Mouse (Mus musculus): ENCODE data around the gene Ivd. TPM values are rescaled to one million over a fixed set of nuclear protein-coding genes. Genes with fewer than 3 reads are reported as not detected.
A peak's percentile ranks its signal among the peaks of the same experiment; 100 is the strongest.

Gene Ivd
- total RNA-seq, 2 experiments from 2014 or later: 58.2 to 73.7 TPM

DNA sequence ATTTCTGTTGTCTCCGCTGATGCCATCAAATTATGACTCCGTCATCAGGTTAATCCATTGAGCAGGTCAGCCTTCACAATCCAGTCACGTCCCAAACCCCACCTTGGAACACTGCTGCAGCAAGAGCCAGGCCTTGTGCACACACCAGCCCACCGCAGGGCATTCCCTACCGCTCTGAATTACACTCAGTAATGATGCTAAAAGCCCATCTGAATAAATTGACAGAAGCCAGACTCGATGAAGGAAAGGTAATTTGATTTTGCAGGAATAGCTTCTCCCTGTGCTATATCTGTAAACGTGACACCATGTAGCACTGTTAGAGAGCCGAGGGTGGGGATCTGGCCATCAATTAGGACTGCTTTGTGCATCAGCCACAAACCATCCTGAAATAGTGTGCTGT, 13.6 kb downstream of the Ivd start:
- intact Hi-C loops (cut with DNase I): loop anchor here (10.0 kb wide), 1 partner anchor 391 kb away; no protein-coding TSS in a partner anchor
- no peak for DNase-seq (ENCODE audit: low spot score in 2 of 2)

DNA sequence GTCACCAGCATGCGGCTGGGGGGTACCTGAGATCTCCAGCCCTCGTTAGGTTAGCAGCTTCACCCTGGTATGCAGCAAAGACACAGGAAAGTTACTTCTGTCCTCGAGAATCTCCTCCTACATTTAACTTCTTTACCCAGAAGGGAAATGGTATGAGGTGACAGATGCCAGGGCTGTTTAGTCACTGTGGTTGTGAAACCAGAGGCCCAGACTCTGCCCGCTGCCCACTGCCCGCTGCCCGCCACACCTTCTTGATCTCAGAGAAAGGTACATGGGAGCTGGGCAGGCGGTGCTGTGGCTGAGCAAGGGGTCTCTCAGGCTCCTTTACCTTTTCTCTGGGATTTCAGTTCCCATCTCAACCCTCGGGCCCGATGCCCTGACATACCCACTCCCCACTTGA, 14.7 kb downstream of the Ivd start:
- DNase-seq (ENCODE audit: low spot score in 2 of 2): no peak
- intact Hi-C loops (cut with DNase I): loop anchor here (10.0 kb wide), 1 partner anchor 392 kb away; no protein-coding TSS in a partner anchor

DNA sequence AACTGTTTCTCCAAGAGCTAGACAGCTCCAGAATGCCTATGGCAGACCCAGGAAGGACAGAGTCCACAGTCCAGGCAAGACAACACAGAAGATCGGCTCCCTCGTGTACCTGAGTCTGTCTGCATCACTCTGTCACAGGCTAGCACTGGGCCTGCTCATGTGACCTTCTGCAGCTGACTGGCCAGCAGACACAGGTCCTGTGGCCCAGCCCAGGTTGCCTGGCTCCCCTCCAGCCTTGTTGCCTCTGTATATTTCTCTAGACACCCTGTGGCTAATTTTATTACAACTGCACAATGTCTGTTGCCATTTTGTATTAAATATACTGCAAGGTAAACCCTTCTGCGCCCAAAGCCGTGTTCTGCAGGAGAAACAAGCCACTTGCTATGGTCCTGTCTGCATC, 19.3 kb downstream of the Ivd start:
- intact Hi-C loops (cut with DNase I): loop anchor here (5.0 to 10.0 kb wide), 2 partner anchors 119 to 616 kb away; partner anchors contain the start of gene Ccdc9b

DNA sequence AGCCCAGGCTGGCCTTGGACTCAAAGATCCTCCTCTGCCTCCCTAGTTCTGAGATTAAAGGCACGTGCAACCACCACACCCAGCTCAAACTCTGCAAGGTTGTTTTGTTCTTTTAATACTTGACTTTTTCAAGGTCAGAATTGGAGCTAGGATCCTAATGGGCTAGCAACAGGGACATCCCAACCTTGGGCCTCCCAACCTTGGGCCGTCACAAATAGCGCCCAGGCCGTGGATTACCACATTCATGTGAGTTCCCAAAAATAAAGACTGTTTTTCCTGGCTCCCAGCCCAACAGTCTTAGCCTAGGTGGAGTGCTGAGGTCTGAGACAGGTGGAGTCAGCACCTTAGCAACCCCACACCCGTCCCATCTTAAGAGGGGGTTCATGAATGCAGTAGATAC, 20.2 kb downstream of the Ivd start:
- no peak for DNase-seq (ENCODE audit: low spot score in 2 of 2)
- intact Hi-C loops (cut with DNase I): loop anchor here (2.0 to 10.0 kb wide), 4 partner anchors 120 to 617 kb away; partner anchors contain the start of gene Ccdc9b

More for the DNA sequence above, 19.3 kb downstream of the Ivd start:
- DNase-seq (ENCODE audit: low spot score in 2 of 2): no peak

DNA sequence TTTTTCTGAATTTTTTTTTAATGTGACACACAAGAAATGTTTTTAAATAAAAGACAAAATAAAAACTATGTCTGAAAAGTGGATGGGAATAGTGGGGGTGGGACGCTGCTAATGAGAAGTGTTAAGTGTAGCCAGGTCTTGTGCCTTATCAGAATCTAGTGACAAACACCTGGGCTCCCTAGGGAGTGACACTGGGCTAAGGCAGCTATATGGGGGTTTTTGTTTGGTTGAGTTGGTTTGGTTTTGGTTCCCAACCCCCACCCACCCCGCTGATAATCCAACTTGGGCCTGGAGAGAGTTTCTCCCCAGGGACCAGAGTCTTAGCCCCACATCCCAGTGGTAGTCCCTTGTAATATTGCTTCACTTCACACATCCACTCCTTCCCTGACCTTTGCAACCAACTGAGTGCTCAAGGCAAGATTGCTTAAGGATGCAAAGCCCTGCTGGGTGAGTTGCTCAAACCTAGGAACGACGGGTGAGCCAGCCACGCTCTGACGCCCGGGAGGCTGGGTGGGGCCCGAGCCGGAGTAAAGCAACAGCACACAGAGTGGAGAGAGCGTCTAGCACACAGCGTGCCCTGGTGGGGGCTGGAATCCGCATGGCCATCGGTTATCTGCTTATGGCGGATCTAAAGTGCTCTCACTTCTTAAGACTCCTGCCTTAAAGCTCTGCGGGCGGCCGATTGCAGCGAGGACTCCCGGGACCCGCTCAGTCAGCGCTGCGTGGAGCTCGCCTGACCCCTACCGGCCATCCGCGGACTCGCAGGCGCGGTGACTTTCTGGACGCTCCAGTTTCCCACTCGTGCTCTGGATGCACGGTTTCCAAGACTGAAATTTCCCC, 21.3 kb downstream of the Ivd start:
- peak; percentile 87 for DNase-seq (ENCODE audit: low spot score in 2 of 2)
- intact Hi-C loops (cut with DNase I): loop anchor here (1.0 to 10.0 kb wide), 5 partner anchors 121 to 618 kb away; partner anchors contain the start of genes Ccdc9b and Inafm2

DNA sequence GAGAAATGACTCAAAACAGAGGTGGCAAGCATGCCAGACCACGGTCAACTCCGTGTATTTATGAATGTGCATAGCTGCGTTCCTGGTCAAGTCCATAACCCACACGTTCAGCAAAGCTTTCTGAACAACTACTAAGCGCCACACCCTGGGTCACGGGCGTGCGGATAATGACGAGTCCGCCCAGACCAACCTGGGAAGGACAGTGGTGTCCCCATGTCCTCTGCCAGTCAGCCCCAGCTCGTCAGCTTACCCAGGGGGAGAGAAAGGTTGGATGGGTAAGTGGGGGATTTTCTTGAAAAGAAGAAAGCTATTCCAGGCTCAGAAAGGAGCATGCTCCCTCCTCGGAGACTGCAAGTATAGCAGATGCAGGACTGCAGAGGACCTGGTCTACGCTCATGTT, 25.7 kb downstream of the Ivd start:
- DNase-seq (ENCODE audit: low spot score in 2 of 2): no peak
- intact Hi-C loops (cut with DNase I): loop anchor here (10.0 kb wide), 1 partner anchor 623 kb away; no protein-coding TSS in a partner anchor

DNA sequence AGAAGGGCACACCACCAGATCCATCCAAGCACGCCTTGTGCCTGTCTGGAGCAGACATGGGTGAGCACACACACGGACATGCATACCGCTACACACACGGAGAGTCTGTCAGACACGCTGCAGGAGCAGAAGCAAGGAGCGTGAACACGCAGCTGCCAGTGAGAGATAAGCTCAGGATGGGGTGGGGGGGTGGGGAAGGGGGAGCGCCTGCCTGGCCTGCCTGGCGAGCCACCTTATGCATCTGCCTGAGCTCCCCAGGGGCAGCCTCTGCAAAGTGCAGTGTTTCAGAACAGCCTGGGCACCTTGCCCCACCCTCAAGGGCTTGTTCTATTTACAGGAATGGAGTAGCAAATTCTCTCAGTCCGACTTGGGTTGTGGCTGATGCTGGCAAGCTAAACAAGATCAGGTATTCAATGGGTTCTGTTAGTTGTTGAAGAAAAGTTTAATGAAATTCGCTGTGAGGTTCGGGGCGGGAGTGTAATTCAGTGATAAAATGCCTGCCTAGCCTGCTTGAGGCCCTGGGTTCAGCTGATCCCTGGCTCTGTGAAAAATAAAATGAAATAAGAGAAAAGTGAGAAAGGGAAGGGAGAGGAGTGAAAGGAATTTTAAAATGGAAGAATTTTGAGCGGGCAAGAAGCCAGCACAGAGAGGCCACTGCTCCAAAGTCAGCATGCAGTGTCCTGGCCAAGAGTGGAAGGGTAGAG, 26.2 kb downstream of the Ivd start:
- intact Hi-C loops (cut with DNase I): loop anchor here (10.0 kb wide), 1 partner anchor 623 kb away; no protein-coding TSS in a partner anchor
- DNase-seq (ENCODE audit: low spot score in 2 of 2): no peak

DNA sequence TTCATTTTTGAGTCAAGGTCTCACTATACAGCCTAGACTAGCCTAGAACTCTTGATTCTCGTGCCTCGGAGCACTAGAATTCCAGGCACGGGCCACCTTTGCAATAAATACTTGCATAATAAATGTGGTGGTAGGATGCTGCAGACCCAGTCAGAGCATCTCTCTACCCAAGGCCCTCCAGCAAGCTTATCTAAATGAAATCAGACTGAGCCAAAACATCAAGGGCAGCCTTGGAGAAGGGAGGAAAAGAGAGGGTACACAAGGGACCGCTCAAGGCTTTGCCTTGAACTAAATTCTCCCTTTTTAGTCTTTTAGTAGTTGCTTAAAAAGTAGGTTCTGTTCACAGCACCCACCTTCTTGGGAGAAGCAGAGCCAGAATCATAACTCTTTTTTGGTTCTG, 29.4 kb downstream of the Ivd start:
- intact Hi-C loops (cut with DNase I): no loop called here
- DNase-seq (ENCODE audit: low spot score in 2 of 2): no peak

DNA sequence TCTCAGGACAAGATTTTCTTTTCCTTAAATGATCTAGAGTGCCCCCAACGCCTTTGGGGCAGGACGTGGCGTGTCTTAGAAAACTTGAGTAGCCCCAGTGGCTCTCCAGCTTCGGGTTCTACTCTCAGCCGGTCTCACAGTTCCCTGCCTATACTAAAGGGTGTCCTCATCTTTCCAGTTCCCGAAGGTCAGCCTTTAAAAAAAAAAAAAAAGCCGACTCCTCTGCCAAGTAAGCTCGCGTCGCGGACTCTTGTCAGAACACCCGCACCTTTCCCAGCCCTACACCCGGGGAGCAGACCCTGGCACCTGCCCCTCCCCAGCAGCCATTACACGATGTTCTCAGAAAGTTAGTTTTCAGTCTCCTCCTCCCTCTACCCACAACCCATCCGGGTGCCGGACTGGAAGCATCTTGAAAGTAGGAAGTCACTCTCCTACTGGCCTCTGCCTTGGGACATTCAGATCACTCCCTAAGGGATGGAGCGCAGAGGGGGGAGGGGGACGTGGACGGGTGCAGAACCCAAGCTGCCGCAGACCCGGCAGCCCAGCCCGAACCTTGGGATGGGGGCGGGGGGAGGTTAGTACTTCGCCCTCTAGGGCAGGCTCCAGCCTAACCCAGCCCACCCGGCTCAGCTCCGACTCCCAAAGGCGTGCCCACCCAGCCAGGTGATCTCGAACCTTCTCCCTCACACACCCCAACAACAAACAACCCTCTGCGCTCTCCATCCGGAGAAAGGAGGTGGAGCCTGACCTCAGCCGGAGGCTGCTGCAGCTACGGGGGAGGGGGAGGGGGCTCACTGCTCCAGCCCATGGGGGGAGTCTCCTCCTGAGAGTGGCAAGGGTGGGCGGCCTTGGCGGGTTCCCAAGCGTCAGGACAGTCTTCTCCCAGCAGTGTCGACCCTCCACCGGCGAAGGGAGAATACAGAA, 34.5 kb downstream of the Ivd start:
- no peak for DNase-seq (ENCODE audit: low spot score in 2 of 2)
- intact Hi-C loops (cut with DNase I): loop anchor here (5.0 kb wide), 1 partner anchor 149 kb away; the partner anchor contains the start of gene Inafm2

DNA sequence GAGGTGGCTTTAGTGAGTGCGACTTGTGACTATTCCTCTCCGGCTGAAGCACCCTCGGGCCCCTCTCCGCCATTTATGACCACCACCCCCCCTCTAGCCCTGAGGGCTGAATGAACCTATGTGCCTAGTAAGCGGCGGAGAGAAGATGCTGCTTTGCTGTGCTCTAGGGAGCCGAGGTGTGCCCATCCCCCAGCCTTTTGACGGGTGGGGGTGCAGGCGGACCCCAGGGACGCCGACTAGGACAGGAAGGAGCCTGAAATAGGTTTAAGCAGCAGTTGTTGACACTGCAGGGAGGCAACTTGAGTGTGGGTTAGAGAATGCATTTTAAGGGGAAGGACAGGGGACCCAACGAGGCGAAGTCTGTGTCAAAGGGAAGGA, 35.1 kb downstream of the Ivd start:
- intact Hi-C loops (cut with DNase I): loop anchor here (5.0 kb wide), 1 partner anchor 150 kb away; the partner anchor contains the start of gene Inafm2

DNA sequence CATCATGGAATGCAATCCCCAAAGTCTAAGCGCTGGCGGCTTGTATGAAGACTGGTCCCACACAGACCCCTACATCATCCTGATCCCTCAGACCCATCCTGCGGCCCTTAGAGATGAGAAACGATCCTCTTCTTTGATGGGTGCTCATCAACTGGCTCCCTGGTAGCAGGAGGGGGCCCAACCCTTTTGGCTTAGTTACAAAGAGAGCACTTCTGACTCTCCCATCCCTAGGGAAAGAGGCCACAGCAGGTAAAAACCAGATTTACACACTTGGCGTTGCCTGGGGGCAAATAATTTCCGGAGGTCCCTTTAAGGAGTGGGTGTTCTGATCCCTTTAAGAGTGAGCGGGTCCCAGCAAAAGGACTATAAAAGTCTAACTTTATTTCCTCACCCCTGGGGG, 35.6 kb downstream of the Ivd start:
- intact Hi-C loops (cut with DNase I): loop anchor here (5.0 kb wide), 1 partner anchor 150 kb away; the partner anchor contains the start of gene Inafm2
- DNase-seq (ENCODE audit: low spot score in 2 of 2): no peak

More for the DNA sequence above, 35.1 kb downstream of the Ivd start:
- DNase-seq (ENCODE audit: low spot score in 2 of 2): no peak

DNA sequence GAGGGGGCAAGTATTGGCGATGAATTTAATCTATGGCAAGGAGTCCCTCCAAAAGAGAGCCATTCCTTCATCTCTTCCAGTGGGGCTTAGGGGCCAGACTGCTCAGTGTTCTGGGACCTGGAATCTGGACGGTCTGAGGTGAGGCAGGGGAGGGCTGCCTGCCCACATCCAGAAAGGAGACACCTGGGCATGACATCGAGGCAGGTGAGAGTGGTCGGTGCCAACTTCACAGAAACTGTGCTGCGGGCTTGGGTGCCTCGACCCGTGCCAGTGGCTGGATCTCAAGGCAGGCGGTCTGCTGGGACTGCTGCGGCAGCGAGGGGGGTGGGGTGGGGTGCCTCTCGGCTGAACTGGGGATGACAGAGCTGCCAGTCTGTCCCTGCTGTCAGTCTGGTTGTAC, 36.1 kb downstream of the Ivd start:
- intact Hi-C loops (cut with DNase I): loop anchor here (5.0 kb wide), 1 partner anchor 151 kb away; the partner anchor contains the start of gene Inafm2

DNA sequence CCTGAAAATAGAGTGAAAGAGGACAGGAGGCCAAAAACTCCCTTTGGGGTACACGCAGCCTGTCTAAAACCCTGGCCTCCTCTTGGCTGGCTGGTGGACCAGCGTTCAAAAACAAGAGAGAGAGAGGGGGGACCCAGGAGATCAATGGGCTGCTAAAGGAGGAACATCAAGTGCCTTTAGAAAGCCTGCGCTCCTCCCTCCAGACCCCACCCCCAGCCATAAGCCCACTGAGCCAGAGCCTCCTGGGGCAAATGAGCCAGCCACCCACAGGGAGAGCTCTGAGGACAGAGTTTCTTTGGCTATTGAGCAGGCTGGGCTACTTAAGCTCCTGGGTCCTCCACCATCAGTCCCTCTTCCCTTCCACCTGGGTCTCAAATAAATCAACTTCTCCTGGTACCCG, 37.0 kb downstream of the Ivd start:
- DNase-seq (ENCODE audit: low spot score in 2 of 2): no peak
- intact Hi-C loops (cut with DNase I): loop anchor here (5.0 kb wide), 1 partner anchor 151 kb away; the partner anchor contains the start of gene Inafm2

More for the DNA sequence above, 36.1 kb downstream of the Ivd start:
- no peak for DNase-seq (ENCODE audit: low spot score in 2 of 2)

DNA sequence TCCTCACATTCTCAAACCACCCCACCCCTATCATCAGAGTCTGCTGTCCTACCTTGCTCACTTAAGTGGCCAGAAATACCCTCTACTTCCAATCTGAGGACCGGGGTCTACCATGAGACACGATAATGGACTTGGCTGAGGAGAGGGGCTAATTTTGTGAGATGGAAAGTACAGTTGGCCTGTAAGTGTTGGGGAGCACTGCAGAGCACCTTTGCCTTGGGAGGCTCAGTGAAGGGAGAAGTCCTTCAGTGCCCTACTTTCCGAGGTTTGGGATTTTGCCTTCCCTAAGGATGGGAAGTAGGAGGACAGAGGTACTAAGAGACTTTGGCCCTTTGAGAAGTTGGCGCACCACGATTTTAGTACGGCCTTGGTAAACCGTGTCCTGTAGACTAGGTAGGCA, 37.6 kb downstream of the Ivd start:
- DNase-seq (ENCODE audit: low spot score in 2 of 2): no peak
- intact Hi-C loops (cut with DNase I): loop anchor here (5.0 kb wide), 1 partner anchor 152 kb away; the partner anchor contains the start of gene Inafm2

DNA sequence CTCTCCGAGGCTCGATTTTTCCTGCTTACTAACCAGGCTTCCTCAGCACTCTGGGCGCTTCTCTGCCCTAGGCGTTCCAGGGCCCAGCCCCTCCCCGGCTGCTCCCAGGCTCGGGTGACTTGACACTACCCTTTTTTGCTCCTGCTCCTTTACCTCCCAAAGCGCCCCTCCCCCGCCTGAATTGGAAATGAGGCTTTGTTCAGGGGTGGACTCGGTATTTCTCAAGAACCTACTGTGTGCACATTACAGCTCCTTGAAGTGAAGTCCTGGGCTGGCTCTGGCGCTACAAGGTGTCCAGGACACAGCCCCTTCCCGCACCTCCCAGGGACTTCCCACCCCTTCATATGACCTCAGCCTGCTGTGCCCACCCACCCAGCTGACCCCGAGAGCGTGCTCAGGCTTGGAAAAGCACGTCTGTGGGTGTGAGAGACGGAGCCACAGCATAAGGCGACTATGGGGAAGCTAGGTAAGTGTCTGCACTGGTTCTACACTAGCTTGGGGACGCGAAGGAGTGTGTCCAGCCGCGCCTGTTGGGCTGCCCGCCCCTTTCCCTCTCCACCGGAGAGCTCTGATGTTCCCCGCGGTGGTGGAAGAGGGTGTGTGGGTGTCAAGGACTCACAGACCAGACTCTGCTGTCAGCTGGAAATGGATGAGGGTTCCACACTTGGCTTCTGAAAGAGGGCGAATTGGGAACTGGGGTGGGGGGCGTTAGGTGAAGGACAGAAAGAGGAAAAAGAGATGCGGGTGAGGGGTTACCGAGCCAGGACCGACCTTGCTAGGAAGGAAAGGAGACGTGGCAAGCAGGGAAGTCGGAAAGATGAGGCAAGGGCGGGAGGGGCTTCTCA, 38.4 kb downstream of the Ivd start, which contains the start of gene Bahd1:
Gene Bahd1, plus strand, starts transcription at position 397 of the 845 bp plus-strand sequence.
- peak; percentile 48 to 57 for DNase-seq (ENCODE audit: low spot score in 2 of 2)
- intact Hi-C loops (cut with DNase I): loop anchor here (5.0 kb wide), 1 partner anchor 153 kb away; the partner anchor contains the start of gene Inafm2

DNA sequence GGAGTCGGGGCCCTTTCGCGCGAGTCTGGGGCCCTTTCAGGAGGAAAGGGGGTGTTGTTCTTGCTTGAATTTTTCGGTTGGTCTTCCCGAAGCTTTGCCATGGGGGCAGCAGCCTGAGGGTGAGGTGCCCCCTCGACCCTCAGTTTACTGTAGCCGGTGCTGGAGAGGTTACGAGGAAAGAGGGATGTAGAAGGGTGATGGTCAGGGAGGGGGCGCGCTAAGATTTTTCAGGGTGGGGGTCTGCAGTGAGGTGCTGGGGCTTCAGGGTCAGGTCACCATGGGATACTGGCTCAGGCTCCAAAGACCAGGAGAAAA, 39.0 kb downstream of the Ivd start:
- intact Hi-C loops (cut with DNase I): no loop called here

DNA sequence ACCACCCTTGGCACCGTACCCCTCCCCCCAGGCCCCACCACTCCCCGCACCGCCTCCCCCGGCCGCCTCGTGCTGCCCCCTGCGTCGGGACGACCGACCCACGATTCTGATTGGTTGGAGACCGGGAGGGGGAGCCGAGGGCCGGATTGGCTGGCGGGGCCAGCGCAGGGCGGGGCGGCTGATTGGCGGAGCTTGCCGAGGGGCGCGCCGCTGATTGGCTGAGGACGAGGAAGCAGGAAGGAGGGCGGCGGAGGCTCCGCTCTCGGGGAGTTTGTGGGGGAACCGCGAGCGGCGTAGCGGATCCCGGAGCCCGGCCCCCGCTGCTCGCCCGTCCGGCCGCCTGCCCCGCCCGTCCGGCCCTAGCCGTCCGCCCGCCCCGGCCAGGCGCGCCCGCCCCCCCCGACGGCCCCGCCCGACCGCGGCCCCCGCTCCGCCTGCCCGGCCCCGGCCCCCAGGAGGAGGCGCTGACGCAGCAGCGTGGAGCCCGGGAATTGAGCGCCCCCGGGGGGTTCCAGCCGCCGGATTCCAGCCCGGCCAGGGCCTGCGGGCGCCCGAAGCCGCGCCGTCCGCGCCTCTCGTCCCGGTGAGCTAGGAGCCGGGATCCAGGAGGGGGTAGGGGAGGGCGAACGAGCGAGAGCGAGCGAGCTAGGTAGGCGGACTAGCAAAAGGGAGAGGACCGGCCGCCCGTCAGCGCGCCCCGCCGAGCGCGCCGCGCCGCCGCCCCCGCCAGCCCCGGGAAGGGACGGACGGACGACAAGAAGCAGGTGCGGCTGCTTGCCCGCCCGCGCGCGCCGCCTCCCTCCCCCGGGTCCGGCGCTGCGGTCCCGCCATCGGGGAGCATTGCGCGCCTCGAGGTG, 39.6 kb downstream of the Ivd start:
- peak; percentile 98 for DNase-seq (ENCODE audit: low spot score in 2 of 2)
- intact Hi-C loops (cut with DNase I): loop anchor here (2.0 kb wide), 1 partner anchor 73 kb away; no protein-coding TSS in a partner anchor

More for the DNA sequence above, 39.0 kb downstream of the Ivd start:
- no peak for DNase-seq (ENCODE audit: low spot score in 2 of 2)

Data from left cerebral cortex, postnatal 36 days (tissue).